Mouse (Mus musculus) cerebellum, postnatal 36 days (tissue): ENCODE data around the gene Htr1f.

Experiments
- DNase-seq, 2 experiments: peaks; one replicate each; pipeline ENCODE4 v3.0.0; 2021 to 2022; ENCODE audit warnings: mixed read lengths in 2 of 2

The Htr1f gene

GRCm38 (mm10) chr16:64961690-64962089, 144.0 kb downstream of the Htr1f start:
- DNase-seq = no peak

GRCm38 (mm10) chr16:64941646-64942195, 163.9 kb downstream of the Htr1f start:
- DNase-seq = no peak

DNA sequence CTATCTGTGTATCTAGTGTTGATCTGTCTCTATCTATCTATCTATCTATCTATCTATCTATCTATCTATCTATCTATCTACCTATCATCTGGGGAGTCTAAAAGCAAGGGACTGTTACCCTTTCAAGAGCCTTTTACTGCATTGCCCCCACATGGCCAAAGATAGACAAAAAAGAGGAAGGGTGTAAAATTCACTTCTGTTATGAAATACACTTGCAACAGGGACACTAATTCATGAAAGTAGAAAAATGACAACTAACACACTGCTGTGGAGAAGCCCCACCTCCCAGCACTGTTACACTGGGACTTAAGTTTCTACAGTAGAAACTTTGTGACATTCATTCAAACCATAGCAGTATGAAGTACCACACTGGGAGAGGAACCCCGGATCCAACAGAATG, 170.9 kb downstream of the Htr1f start:
- no peak for DNase-seq

- no peak for DNase-seq
These were observed 171.6 kb downstream of the Htr1f start for GRCm38 (mm10) chr16:64934011-64934410.

DNA sequence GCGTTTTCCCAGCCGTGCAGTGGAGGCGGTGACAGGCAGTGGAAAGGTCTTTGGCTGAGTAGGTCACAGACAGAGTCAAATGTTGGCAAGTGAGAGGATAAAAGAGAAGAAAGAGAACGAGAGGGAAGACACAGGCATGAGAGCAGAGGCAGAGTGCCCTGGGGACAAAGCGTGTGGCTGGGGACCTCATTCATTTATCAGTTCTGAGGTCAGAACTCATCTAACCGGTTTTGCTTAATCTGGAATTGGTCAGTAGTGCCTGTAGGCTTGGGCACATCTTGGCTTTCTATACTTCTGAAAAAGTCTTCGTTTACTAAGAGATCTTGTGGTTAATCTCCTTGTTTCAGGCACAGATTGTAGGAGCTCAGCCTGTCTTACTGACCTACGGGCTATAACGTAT, 182.2 kb downstream of the Htr1f start:
- no peak for DNase-seq

- no peak for DNase-seq
These were observed 196.9 kb downstream of the Htr1f start for GRCm38 (mm10) chr16:64908747-64909146.

DNA sequence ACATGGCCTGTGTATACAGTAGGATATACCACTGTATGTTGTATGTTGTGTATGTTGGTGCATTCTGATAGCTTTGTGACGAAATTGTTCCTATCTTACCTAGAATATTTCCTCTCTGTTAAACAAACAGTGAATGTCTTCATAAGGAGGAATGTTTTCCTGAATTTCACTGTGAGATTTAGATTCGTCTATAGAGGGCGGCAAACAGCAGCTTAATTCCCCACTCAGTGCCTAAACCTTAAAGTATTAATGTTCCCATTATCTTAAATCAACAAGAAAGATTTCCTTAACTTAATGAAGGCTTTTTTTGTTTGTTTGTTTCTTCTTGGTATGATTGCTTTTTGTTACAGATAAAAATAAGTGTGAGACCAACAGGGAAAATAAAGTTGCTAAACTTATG, 198.5 kb downstream of the Htr1f start:
- DNase-seq = no peak

- no peak for DNase-seq
These were observed 202.3 kb downstream of the Htr1f start for GRCm38 (mm10) chr16:64903328-64903727.

DNA sequence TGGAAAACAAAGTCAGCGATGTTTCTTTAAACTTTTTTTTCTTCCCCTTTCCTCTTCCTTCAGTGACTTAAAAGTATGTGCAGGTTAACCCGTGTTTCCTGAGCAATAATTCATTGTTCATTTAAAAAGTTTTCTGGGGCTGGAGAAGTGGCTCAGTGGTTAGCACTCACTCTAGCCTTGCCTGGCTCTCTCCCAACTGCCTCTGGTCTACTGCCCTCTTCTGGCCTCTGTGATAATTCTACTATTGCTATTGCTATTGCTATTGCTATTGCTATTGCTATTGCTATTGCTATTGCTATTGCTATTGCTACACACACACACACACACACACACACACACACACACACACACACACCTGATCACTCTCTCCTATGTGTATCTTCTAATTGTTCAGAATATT, 206.6 kb downstream of the Htr1f start:
- no peak for DNase-seq

- no peak for DNase-seq
These were observed 216.2 kb downstream of the Htr1f start for GRCm38 (mm10) chr16:64889496-64889895.

DNA sequence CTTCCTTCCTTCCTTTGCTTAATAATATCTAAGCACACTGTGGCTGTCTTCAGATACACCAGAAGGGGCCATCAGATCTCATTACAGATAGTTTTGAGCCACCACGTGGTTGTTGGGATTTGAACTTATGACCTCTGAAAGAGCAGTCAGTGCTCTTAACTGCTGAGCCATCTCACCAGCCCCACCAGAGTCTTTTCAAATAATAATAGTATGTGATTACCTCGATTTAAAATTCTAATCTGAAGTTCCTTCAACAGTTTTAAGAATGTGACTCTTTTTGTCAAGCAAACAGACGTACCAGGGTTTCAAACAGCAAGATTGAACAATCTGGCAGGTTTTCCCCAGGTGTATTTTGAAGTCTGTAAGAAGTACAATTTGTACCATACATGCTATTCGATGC, 220.1 kb downstream of the Htr1f start:
- no peak for DNase-seq

DNA sequence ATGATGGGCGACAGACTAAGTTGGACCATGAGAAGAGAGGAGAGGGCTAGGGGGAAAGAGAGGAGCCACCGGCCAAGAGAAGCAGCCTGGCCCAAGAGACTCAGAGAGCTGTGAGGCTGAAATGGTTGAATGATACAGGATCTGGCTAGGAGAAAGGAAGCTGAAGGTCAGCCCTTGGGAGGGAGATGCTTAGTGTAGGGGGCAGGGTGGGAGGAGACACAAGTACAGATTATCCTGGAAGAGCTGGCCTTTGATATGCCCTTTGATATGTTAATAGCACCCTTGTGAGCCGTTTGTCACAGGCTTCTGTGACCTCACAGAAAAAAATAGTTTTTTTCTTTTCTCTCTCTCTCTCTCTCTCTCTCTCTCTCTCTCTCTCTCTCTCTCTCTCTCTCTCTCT, 220.5 kb downstream of the Htr1f start:
- no peak for DNase-seq

DNA sequence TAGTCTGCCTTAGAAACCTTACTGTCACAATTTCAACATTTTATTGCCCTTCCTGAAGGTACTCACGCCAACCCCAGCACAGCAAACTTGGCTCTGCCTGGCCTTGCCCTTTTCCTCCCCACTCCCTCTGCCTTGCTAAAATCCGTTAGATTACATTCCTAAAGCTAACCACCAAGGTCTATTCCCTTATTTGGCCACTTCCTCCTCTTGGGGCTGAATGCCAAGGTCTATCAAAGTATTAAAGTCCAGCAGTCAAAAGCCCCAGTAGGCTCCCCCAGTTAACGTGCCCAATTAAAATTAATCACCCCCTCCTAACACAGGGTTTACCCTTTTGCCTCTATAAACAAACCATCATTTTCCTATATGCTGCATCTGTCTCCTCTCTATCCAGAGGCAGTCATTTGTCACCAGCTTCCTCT, 221.2 kb downstream of the Htr1f start:
- DNase-seq = no peak

GRCm38 (mm10) chr16:64883896-64884295, 221.8 kb downstream of the Htr1f start:
- DNase-seq = no peak

DNA sequence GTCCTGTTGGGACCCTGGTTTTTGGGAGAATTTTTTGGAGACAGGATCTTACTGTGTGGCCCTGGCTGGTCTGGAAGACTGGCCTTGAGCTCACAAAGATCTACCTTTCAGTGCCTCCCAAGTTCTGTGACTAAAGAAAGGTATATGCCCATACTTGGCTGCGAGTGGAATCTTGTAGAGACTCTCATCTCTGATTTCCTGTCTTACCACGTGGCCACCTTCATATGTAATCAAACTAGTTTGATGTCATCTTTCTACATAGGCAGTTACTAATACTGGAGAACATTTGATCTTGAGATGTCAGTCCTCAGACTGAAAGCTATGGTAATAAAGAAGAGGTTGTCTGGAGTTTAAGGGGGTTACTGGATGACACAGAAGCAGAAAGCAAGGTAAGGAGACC, 224.2 kb downstream of the Htr1f start:
- no peak for DNase-seq

DNA sequence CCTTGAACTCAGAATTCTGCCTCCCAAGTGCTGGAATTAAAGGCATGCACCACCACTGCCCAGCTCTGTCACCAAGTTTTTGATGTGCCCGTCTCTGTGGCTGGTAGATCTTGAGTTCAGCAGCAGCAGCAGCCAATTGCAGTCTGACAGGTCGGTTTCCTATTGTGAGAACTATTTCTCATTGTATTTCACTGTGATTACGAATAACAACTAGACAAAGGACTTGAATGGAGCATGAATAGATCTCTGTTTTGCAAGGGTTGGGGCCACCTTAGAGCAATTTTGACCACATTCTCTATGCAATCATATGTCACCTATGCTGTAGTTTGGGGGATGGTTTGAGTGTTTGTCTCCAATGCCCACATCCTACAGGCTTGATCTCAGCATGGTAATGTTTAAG, 224.7 kb downstream of the Htr1f start:
- no peak for DNase-seq

GRCm38 (mm10) chr16:64879735-64880134, 225.9 kb downstream of the Htr1f start:
- no peak for DNase-seq

DNA sequence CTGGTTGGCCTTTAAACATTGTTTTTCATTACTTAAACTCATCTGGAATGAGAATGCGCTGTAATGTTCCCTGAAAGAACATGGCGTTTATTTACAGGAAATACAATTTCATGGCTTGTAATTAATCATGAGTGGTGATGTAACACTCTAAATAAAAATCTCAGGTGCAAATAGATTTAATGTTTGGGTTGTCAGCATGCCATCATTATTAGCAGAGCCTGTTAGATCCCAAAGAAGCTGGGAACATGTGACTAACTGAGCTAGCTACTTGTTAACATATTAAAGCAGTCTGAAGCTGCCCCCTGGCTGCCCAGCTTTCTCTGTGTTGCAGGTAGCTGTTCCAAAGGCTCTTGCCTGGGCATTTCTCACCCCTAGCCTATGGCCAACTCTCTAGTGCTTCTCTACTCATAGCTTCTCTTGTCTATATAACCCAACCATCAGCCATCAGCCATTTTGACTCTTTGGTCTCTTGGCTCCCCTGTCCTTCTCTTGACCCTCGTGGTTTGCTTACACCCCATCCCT, 227.0 kb downstream of the Htr1f start:
- DNase-seq = no peak

- no peak for DNase-seq
These were observed 228.3 kb downstream of the Htr1f start for GRCm38 (mm10) chr16:64877314-64877713.

DNA sequence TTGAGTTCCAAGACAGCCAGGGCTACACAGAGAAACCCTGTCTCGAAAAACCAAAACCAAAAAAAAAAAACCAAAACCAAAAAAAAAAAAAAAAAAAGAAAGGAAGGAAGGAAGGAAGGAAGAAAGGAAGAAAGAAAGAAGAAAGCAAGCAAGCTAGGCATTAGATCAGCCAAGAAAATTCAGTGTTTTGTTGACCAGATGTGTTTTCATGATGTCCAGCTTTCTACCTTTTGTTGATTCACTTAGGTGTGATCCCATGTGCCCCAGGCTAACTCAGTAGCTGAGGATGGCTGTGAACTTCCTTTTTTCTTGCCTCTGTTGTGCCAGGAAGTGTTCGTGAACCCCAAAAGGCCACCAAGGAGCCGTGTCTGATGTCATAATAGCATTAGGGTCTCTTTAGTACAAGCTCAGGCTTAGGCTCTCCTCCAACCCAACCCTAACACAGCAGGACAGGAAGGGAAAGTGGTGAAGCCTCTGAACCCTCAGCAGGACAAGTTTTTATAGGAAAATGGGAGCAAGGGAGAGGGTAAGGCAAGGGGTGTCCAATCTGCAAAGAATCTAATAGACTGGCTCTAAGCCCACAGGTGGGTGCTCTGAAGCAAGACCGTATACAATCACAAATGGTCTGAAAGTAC, 228.9 kb downstream of the Htr1f start:
- DNase-seq = no peak

DNA sequence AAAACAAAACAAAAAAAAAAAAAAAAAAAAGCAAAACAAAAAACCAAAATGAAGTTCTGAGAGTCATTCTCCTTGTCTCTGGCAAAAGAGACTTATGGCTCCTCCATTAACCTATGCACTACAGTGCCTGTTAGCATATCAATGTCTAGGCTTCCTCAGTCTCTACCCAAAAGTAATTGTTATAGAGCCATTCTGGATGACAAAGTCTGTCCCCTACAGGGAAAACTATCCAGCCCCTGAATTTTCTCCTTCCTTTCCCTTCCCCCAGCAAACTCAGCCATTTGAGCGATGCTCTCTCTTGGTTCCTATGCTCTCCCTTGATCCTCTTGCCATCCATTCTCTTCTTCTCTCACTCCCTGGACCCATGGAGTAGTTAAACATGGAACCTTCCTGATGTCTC, 229.8 kb downstream of the Htr1f start:
- no peak for DNase-seq

DNA sequence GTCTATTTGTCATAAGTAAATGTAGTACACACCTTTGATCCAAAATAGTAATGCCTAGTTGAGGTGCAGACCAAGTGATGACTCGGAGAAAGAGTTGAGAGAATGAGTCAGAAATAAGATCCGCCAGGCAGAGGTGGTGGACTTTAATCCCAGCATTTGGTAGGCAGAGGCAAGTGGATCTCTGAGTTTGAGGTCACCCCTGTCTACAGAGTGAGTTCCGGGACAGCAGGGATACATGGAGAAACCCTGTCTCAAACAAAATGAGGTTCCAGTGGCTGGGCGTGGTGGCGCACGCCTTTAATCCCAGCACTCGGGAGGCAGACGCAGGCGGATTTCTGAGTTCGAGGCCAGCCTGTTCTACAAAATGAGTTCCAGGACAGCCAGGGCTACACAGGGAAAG, 230.3 kb downstream of the Htr1f start:
- no peak for DNase-seq
